In genomic region chr1:175716832-175717231, GRCm38 (mm10) we compare ENCODE assay signal across 22 mouse cellular contexts. TPM values are rescaled to one million over a fixed set of nuclear protein-coding genes. Genes with fewer than 3 reads are reported as not detected.
"Had no signal": no experiment of that assay in that cellular context is flagged by ENCODE, and none has a peak within 500 bp of the region (broad histone marks: within the 10 kb centered on the region; RNA-seq: fewer than 3 reads in every experiment).

No protein-coding gene starts in this region.

- DNase-seq: gastrocnemius, postnatal 14 days; gastrocnemius, postnatal 36 days; heart, adult 11 months; heart, adult 2 months; heart, postnatal 14 days; heart, postnatal 36 days; kidney, adult 11 months; kidney, adult 2 months; kidney, adult 9 months; kidney, postnatal 14 days; kidney, postnatal 36 days; liver; liver, embryonic 13.5 days; liver, postnatal 0 days had no signal

RNA-seq across cellular contexts. Expression of gene Wdr64, which starts 18.4 kb away (rescaled TPM):
- total RNA-seq: gastrocnemius, adult 8-10 months; gastrocnemius, postnatal 14 days; gastrocnemius, postnatal 36 days; heart, adult 2 months; heart, postnatal 14 days; heart, postnatal 36 days; hematopoietic stem cell, adult 5-6 weeks; hindbrain, postnatal 0 days; layer of hippocampus, adult 2 months; layer of hippocampus, postnatal 10 days; layer of hippocampus, postnatal 25 days; left cerebral cortex, adult 2 months; left cerebral cortex, postnatal 36 days had no signal
